Mouse (Mus musculus) hindbrain, postnatal 0 days (tissue): ENCODE measurements around the gene Olfr317. TPM values are rescaled to one million over a fixed set of nuclear protein-coding genes. Genes with fewer than 3 reads are reported as not detected.
A peak's percentile ranks its signal among the peaks of the same experiment; 100 is the strongest.
"Not testable (repeated sequence)": the region's sequence is repeated elsewhere in the genome, so short reads cannot be mapped to it uniquely, and the experiment has no call there.

Source experiments
- ATAC-seq: fragments of 200-750 bp; cut with Nextera tagmentation; 2 replicates; pipeline ENCODE4 v1.8.0; 2017; ENCODE audit warnings: mild to moderate bottlenecking, moderate TSS enrichment, moderate library complexity
- DNase-seq: peaks from one replicate; pipeline ENCODE4 v3.0.0-alpha.2; 2015; ENCODE audit warnings: low spot score
- H3K27ac ChIP-seq: fragments of 300-500 bp; sonication (generic); 2 replicates; pipeline ENCODE4 v1.5.1; 2014; ENCODE audit warnings: mild to moderate bottlenecking
- H3K27me3 ChIP-seq: fragments of 300-500 bp; sonication (generic); 2 replicates; pipeline ENCODE4 v1.6.1; 2014; ENCODE audit warnings: low read length, mixed read lengths; ENCODE audit not compliant: insufficient read depth
- H3K36me3 ChIP-seq: fragments of 300-500 bp; sonication (generic); 2 replicates; pipeline ENCODE4 v1.6.1; 2014; ENCODE audit warnings: low read length, mixed read lengths; ENCODE audit not compliant: insufficient read depth
- H3K4me1 ChIP-seq: fragments of 300-500 bp; sonication (generic); 2 replicates; pipeline ENCODE4 v1.6.1; 2014; ENCODE audit warnings: antibody characterized with exemption, low read length, mixed read lengths; ENCODE audit not compliant: insufficient read depth
- H3K4me2 ChIP-seq: fragments of 300-500 bp; sonication (generic); 2 replicates; pipeline ENCODE4 v1.6.1; 2014; ENCODE audit warnings: low read depth, mild to moderate bottlenecking, low read length, moderate library complexity, mixed read lengths
- H3K4me3 ChIP-seq: fragments of 300-500 bp; sonication (generic); 2 replicates; pipeline ENCODE4 v1.5.1; 2014; ENCODE audit warnings: low read length
- H3K9ac ChIP-seq: fragments of 300-500 bp; sonication (generic); replicated peaks from 2 replicates; pipeline ENCODE4 v1.6.1; 2014; ENCODE audit warnings: mild to moderate bottlenecking, low read length, moderate library complexity, mixed read lengths
- H3K9me3 ChIP-seq: fragments of 300-500 bp; sonication (generic); 2 replicates; pipeline ENCODE4 v1.6.1; 2016; ENCODE audit warnings: low read length, mixed read lengths
- CTCF ChIP-seq: IDR thresholded peaks from 2 replicates; pipeline ENCODE4 v1.5.1; 2016; ENCODE audit warnings: antibody characterized with exemption, control low read depth, low read depth
- whole genome bisulfite sequencing: fragments of 180-500 bp; shearing (Covaris S2); extraction: QIAGEN DNeasy Blood & Tissue Kit; methylation state at CpG from one replicate; pipeline ENCODE4 v1.1.7; 2014; 5-methylcytosine and 5-hydroxymethylcytosine counted together
- polyA plus RNA-seq: library from polyadenylated mRNA; unstranded; fragments of >200 nt; fragmentation: Nextera tagmentation; extraction: Ambion mirVana; gene quantifications from 2 replicates; pipeline ENCODE4 v1.2.1, GENCODE M21; 2015
- total RNA-seq: library from RNA; depleted of rRNA; stranded (reverse); fragments of >200 nt; gene quantifications from 2 replicates; pipeline ENCODE4 v1.2.3, GENCODE M21; 2014; rRNA removed

Gene Olfr317
- total and polyA plus RNA-seq, 2 experiments from 2014 or later = 0.08 to 2.3 TPM

DNA sequence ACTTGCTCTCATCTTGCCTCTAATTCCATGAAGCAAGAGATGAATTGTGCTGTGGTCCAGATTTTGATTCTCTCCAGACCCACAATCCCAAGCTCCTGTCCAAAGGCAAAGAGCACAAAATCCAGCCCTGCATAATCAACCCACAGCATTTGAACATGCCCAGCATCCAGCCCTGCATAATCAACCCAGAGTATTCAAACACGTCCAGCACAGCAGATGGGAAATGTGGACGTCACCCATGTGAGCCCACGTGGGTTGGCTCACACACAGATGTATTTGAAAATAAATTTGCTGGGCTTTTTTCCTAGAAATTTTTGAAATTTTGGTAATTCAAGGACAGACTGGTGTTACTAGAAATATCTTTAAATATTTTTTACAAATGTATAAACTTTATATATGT, 5.6 kb downstream of the Olfr317 start:
- DNase-seq (peak; percentile 56), ATAC-seq (peak; percentile 71; the same call in 1 of the 2 replicates)
- 39% methylated on average over 3 of the region's 3 CpGs for WGBS
- H3K4me2 ChIP-seq = no peak overlapping the region
- no peaks in the 10 kb centered on the region for H3K4me1 ChIP-seq
- no peaks in the 10 kb centered on the region for H3K36me3 ChIP-seq
- H3K27ac ChIP-seq = no peak overlapping the region
- no peaks in the 10 kb centered on the region for H3K27me3 ChIP-seq
- no peak overlapping the region for H3K9ac ChIP-seq
- H3K4me3 ChIP-seq = no peak overlapping the region
- TF ChIP-seq CTCF = no peak
- H3K9me3 ChIP-seq = no peaks in the 10 kb centered on the region

DNA sequence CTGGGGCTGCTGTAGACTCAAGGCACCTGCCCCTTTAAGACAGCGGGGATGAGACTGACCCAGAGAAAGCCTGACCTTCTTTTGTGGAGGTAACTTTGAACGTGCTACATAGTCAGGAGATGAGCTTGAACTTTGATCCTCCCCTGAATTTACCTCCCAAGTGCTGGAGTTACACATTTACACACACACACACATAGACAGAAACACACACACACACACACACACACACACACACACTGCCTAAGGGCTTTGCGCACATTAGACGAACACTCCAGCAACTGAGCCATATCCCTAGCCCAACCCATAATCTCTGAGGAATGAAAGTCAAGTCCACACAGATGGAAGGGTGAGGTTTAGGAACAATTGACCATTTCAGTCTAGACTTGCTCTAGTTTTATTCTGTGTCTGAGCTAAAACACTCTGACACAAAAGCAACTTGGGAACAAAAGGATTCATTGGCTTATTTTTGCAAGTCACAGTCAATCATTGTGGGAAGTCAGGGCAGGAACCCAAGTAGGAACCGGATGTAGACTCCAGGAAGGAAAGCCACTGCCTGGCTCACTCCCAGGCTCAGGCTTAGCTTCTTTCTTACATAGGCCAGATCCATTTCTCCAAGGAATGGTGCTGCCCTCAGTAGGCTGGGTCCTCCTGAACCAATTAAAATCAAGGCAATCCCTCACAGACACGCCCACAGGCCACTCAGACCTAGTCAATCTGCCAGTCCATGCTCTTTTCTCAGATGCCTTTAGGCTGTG, 10.9 kb downstream of the Olfr317 start:
- not testable (repeated sequence) for ATAC-seq, H3K27ac ChIP-seq, H3K27me3 ChIP-seq, H3K36me3 ChIP-seq, DNase-seq, H3K4me1 ChIP-seq, H3K4me3 ChIP-seq, H3K9ac ChIP-seq, H3K9me3 ChIP-seq, H3K4me2 ChIP-seq
- 75% methylated on average over 6 of the region's 6 CpGs for WGBS

DNA sequence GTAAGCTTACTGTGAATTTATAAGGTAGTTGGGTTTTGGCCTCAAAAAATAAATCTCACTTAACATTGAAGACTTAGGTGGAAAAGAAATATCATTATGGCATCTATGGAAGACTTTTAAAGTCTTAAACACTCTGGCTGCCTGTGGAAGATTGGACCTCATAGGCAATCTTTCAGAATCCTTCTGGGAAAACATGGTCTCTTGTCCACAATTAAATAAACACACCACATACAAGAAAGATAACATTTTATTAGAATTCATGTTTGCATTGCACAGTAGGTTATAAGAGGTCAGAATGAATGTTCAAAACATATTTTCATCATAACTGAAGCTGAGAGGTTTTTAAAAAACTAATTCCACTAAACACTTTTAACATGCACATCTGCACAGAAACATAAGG, 15.1 kb downstream of the Olfr317 start, which contains the start of gene Olfr318:
TSS of gene Olfr318 (minus strand) at position 101 of the 400 bp plus-strand sequence.
- Histone ChIP-seq H3K36me3 (no peaks in the 10 kb centered on the region), H3K27me3 (no peaks in the 10 kb centered on the region), H3K27ac (no peak within 1 kb of the TSS), H3K4me3 (no peak within 1 kb of the TSS), H3K4me2 (no peak within 1 kb of the TSS), H3K9ac (no peak within 1 kb of the TSS), H3K9me3 (no peaks in the 10 kb centered on the region), H3K4me1 (no peaks in the 10 kb centered on the region)
- ATAC-seq = no peak
- no peak for DNase-seq
- TF ChIP-seq CTCF = no peak

DNA sequence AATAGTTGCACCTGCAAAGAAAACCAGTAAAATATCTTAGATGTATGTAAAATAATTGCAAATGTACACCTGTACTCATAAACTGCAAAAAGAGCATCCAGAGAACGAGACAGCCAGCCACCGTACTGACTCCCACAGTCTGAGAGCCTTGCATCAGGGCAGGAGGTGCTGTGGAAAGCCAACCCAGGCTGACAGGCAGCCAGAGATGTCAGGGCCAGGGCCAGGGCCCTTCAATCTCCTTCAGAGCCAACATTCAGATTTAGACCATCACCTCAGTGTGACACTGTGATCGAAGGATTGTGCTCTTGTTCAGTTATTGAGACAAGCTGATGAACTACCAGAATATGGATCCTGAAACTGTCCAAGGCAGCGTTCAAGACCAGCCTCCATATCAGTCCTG, 19.3 kb downstream of the Olfr317 start:
- 91% methylated on average over 4 of the region's 4 CpGs for WGBS
- no peak for TF ChIP-seq CTCF

DNA sequence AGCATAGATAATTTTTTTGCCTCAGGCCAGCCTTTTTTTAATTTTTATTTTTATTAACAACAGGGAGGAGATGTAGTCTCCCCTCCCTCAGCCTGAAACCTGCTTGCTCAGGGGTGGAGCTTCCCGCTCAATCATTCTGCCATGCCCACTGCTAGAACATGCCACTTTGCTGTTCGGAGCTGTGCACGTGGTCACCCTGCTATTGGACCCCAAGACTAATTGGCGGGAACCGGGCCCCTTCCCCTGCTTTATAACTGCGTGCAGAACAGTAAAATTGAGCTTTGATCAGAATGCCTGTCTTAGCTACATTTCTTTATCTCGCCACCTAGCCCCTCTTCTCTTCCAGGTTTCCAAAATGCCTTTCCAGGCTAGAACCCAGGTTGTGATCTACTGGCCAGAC, 21.3 kb downstream of the Olfr317 start:
- H3K36me3 ChIP-seq, H3K4me3 ChIP-seq, H3K27ac ChIP-seq, H3K4me1 ChIP-seq, H3K9me3 ChIP-seq, ATAC-seq, H3K27me3 ChIP-seq, DNase-seq, H3K9ac ChIP-seq, H3K4me2 ChIP-seq: not testable (repeated sequence)
- WGBS = 90% methylated on average over 6 of the region's 7 CpGs

More for the DNA sequence above, 19.3 kb downstream of the Olfr317 start:
- no peak for ATAC-seq
- H3K27me3 ChIP-seq = no peaks in the 10 kb centered on the region
- DNase-seq = no peak
- H3K27ac ChIP-seq = no peak overlapping the region
- no peak overlapping the region for H3K4me2 ChIP-seq
- no peak overlapping the region for H3K4me3 ChIP-seq
- H3K9me3 ChIP-seq = no peaks in the 10 kb centered on the region
- H3K36me3 ChIP-seq = no peaks in the 10 kb centered on the region
- no peak overlapping the region for H3K9ac ChIP-seq
- no peaks in the 10 kb centered on the region for H3K4me1 ChIP-seq

DNA sequence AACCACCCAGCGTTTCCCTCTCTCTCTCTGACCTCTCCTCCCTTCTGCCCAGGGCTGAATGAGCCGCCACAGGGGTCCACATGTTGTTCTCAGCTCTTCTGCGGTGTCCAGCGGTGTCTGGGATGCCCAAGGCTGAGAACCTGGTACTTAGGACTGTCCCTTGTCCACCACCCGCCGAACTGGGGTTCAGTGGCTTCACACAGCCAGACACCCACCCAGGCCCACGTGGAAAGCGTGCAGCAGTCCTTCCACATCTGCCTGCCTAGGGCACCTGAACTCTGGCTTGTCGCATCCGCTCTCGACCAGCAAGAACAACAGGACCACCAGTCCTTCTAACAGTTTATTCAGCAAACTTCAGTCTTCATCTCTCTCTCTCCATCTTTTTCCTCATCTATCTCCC, 29.9 kb downstream of the Olfr317 start:
- H3K36me3 ChIP-seq = no peaks in the 10 kb centered on the region
- no peaks in the 10 kb centered on the region for H3K9me3 ChIP-seq
- ATAC-seq = no peak
- no peak overlapping the region for H3K4me2 ChIP-seq
- TF ChIP-seq CTCF = no peak
- no peak overlapping the region for H3K9ac ChIP-seq
- H3K4me3 ChIP-seq = no peak overlapping the region
- H3K27me3 ChIP-seq = no peaks in the 10 kb centered on the region
- H3K27ac ChIP-seq = no peak overlapping the region
- DNase-seq = no peak
- no peaks in the 10 kb centered on the region for H3K4me1 ChIP-seq
- 83% methylated on average over 11 of the region's 11 CpGs for WGBS

DNA sequence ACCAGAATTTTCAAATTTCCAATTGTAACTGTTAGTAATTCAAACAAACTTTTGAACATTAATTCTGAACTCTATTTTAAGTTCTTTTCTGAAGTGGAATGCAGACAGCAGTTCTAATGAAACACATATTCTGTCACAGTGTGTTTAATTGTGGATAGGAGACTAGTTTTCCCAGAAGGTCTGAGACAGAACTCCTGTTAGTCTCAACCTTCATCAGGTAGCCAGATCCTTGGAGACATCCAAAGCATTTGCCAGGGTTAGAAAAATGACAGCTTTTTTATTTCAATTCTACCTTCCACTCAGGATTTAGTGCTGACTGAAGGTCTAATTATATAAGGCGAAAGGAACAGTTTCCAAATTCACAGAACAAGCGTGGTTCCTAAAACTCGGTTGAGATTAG, 40.1 kb downstream of the Olfr317 start, which contains the start of gene Olfr319:
TSS of gene Olfr319 (plus strand) at position 301 of the 400 bp plus-strand sequence.
- Histone ChIP-seq H3K27ac (no peak within 1 kb of the TSS), H3K36me3 (no peaks in the 10 kb centered on the region), H3K4me1 (no peaks in the 10 kb centered on the region), H3K4me3 (no peak within 1 kb of the TSS), H3K9me3 (0 out of 2 replicates have a peak, but pooled peaks cover 3% of the 10 kb centered on the region), H3K27me3 (no peaks in the 10 kb centered on the region), H3K4me2 (no peak within 1 kb of the TSS), H3K9ac (no peak within 1 kb of the TSS)
- no peak for TF ChIP-seq CTCF
- DNase-seq (no peak), ATAC-seq (no peak)
- WGBS = 80% methylated on average over 3 of the region's 3 CpGs

Other genes starting within 250 kb of the Olfr317 start
Only the 30 nearest of the 31 such genes appear.
- not detected in 2 replicates for gene Olfr331, start 236.6 kb downstream of the Olfr317 start, total RNA-seq
- not detected in 2 replicates for gene Olfr331, start 236.6 kb downstream of the Olfr317 start, polyA plus RNA-seq
- not detected in 2 replicates for gene Olfr330, start 204.4 kb downstream of the Olfr317 start, total RNA-seq
- 0.15 TPM in 1 of 2 replicates, not detected in the other for gene Olfr330, start 204.4 kb downstream of the Olfr317 start, polyA plus RNA-seq
- not detected in 2 replicates for gene Olfr329-ps, start 192.8 kb downstream of the Olfr317 start, total RNA-seq
- 0.11 TPM in 1 of 2 replicates, not detected in the other for gene Olfr329-ps, start 192.8 kb downstream of the Olfr317 start, polyA plus RNA-seq
- not detected in 2 replicates for gene Olfr328, start 183.6 kb downstream of the Olfr317 start, total RNA-seq
- not detected in 2 replicates for gene Olfr328, start 183.6 kb downstream of the Olfr317 start, polyA plus RNA-seq
- not detected in 2 replicates for gene Olfr224, start 168.7 kb downstream of the Olfr317 start, total RNA-seq
- 0.08 TPM in 1 of 2 replicates, not detected in the other for gene Olfr224, start 168.7 kb downstream of the Olfr317 start, polyA plus RNA-seq
- not detected in 2 replicates for gene Olfr325, start 161.5 kb downstream of the Olfr317 start, total RNA-seq
- not detected in 2 replicates for gene Olfr325, start 161.5 kb downstream of the Olfr317 start, polyA plus RNA-seq
- gene Olfr324, start 144.1 kb downstream of the Olfr317 start, total RNA-seq = 0.26 and 0.54 TPM in 2 replicates
- 0.05 and 0.13 TPM in 2 replicates for gene Olfr324, start 144.1 kb downstream of the Olfr317 start, polyA plus RNA-seq
- not detected in 2 replicates for gene 2210407C18Rik, start 123.1 kb downstream of the Olfr317 start, total RNA-seq
- not detected in 2 replicates for gene 2210407C18Rik, start 123.1 kb downstream of the Olfr317 start, polyA plus RNA-seq
- not detected in 2 replicates for gene Olfr323, start 108.7 kb downstream of the Olfr317 start, total RNA-seq
- not detected in 2 replicates for gene Olfr323, start 108.7 kb downstream of the Olfr317 start, polyA plus RNA-seq
- 0.10 TPM in 1 of 2 replicates, not detected in the other for gene Trim58, start 98.7 kb downstream of the Olfr317 start, total RNA-seq
- 0.10 and 0.31 TPM in 2 replicates for gene Trim58, start 98.7 kb downstream of the Olfr317 start, polyA plus RNA-seq
- 0.07 and 0.16 TPM in 2 replicates for gene Olfr322, start 80.4 kb downstream of the Olfr317 start, total RNA-seq
- not detected in 2 replicates for gene Olfr322, start 80.4 kb downstream of the Olfr317 start, polyA plus RNA-seq
- not detected in 2 replicates for gene Olfr320, start 58.1 kb downstream of the Olfr317 start, total RNA-seq
- not detected in 2 replicates for gene Olfr320, start 58.1 kb downstream of the Olfr317 start, polyA plus RNA-seq
- not detected in 2 replicates for gene Olfr319, start 40.0 kb downstream of the Olfr317 start, total RNA-seq
- not detected in 2 replicates for gene Olfr319, start 40.0 kb downstream of the Olfr317 start, polyA plus RNA-seq
- not detected in 2 replicates for gene Olfr318, start 15.2 kb downstream of the Olfr317 start, total RNA-seq
- gene Olfr318, start 15.2 kb downstream of the Olfr317 start, polyA plus RNA-seq = not detected in 2 replicates
- gene Olfr316, start 13.5 kb upstream of the Olfr317 start, total RNA-seq = not detected in 2 replicates
- gene Olfr316, start 13.5 kb upstream of the Olfr317 start, polyA plus RNA-seq = not detected in 2 replicates
- gene Olfr315, start 34.0 kb upstream of the Olfr317 start, total RNA-seq = not detected in 2 replicates
- not detected in 2 replicates for gene Olfr315, start 34.0 kb upstream of the Olfr317 start, polyA plus RNA-seq
- gene Olfr314, start 43.7 kb upstream of the Olfr317 start, total RNA-seq = not detected in 2 replicates
- not detected in 2 replicates for gene Olfr314, start 43.7 kb upstream of the Olfr317 start, polyA plus RNA-seq
- gene Fam183b, start 62.7 kb upstream of the Olfr317 start, total RNA-seq = 4.7 and 5.9 TPM in 2 replicates
- 11.1 and 15.0 TPM in 2 replicates for gene Fam183b, start 62.7 kb upstream of the Olfr317 start, polyA plus RNA-seq
- not detected in 2 replicates for gene Olfr313, start 75.8 kb upstream of the Olfr317 start, total RNA-seq
- gene Olfr313, start 75.8 kb upstream of the Olfr317 start, polyA plus RNA-seq = not detected in 2 replicates
- not detected in 2 replicates for gene Olfr312, start 90.0 kb upstream of the Olfr317 start, total RNA-seq
- not detected in 2 replicates for gene Olfr312, start 90.0 kb upstream of the Olfr317 start, polyA plus RNA-seq
- gene Olfr311, start 100.0 kb upstream of the Olfr317 start, total RNA-seq = not detected in 2 replicates
- not detected in 2 replicates for gene Olfr311, start 100.0 kb upstream of the Olfr317 start, polyA plus RNA-seq
- 13.3 and 16.4 TPM in 2 replicates for gene Gm12258, start 107.9 kb upstream of the Olfr317 start, total RNA-seq
- 7.9 and 9.9 TPM in 2 replicates for gene Gm12258, start 107.9 kb upstream of the Olfr317 start, polyA plus RNA-seq
- 6.9 and 8.7 TPM in 2 replicates for gene 2810021J22Rik, start 128.0 kb upstream of the Olfr317 start, total RNA-seq
- 5.4 and 7.7 TPM in 2 replicates for gene 2810021J22Rik, start 128.0 kb upstream of the Olfr317 start, polyA plus RNA-seq
- 7.1 and 7.2 TPM in 2 replicates for gene Zfp39, start 165.0 kb upstream of the Olfr317 start, total RNA-seq
- 4.2 and 4.7 TPM in 2 replicates for gene Zfp39, start 165.0 kb upstream of the Olfr317 start, polyA plus RNA-seq
- not detected in 2 replicates for gene Btnl10, start 178.7 kb upstream of the Olfr317 start, total RNA-seq
- gene Btnl10, start 178.7 kb upstream of the Olfr317 start, polyA plus RNA-seq = 0.04 TPM in 1 of 2 replicates, not detected in the other
- 975 and 1,069 TPM in 2 replicates for gene Rnf187, start 199.7 kb upstream of the Olfr317 start, total RNA-seq
- gene Rnf187, start 199.7 kb upstream of the Olfr317 start, polyA plus RNA-seq = 649 and 670 TPM in 2 replicates
- 625 and 1,276 TPM in 2 replicates for gene Hist3h2ba, start 209.7 kb upstream of the Olfr317 start, total RNA-seq
- gene Hist3h2ba, start 209.7 kb upstream of the Olfr317 start, polyA plus RNA-seq = 103 and 109 TPM in 2 replicates
- gene Hist3h2a, start 215.5 kb upstream of the Olfr317 start, total RNA-seq = 218 and 236 TPM in 2 replicates
- gene Hist3h2a, start 215.5 kb upstream of the Olfr317 start, polyA plus RNA-seq = 49.6 and 53.3 TPM in 2 replicates
- gene Trim17, start 215.5 kb upstream of the Olfr317 start, total RNA-seq = 2.8 and 4.3 TPM in 2 replicates
- 0.55 and 0.74 TPM in 2 replicates for gene Trim17, start 215.5 kb upstream of the Olfr317 start, polyA plus RNA-seq
- gene Trim11, start 238.9 kb upstream of the Olfr317 start, total RNA-seq = 31.7 and 31.8 TPM in 2 replicates
- gene Trim11, start 238.9 kb upstream of the Olfr317 start, polyA plus RNA-seq = 14.1 and 15.9 TPM in 2 replicates